Mouse (Mus musculus) C2C12 (cell line): ENCODE results near the gene Surf2. TPM values are rescaled to one million over a fixed set of nuclear protein-coding genes. Genes with fewer than 3 reads are reported as not detected.

ENCODE experiments used
- H3K27me3 ChIP-seq: one replicate; pipeline ENCODE4 v1.6.1; 2011; ENCODE audit not compliant: control insufficient read depth, insufficient read depth, insufficient read length
- H3K36me3 ChIP-seq: one replicate; pipeline ENCODE4 v1.6.1; 2011; ENCODE audit not compliant: control insufficient read depth, insufficient read depth
- H3K4me3 ChIP-seq: one replicate; pipeline ENCODE4 v1.5.1; 2011; ENCODE audit warnings: mild to moderate bottlenecking, control low read depth; ENCODE audit not compliant: poor library complexity, insufficient read depth, severe bottlenecking
- H3K79me2 ChIP-seq: one replicate; pipeline ENCODE4 v1.6.1; 2011; ENCODE audit not compliant: control insufficient read depth, insufficient read depth
- H3K79me3 ChIP-seq: one replicate; pipeline ENCODE4 v1.6.1; 2011; ENCODE audit warnings: low read depth, control low read depth
- H3ac ChIP-seq: one replicate; pipeline ENCODE3; 2011; ENCODE audit warnings: low read depth; ENCODE audit not compliant: control insufficient read depth, insufficient read length
- CEBPB ChIP-seq: IDR thresholded peaks from one replicate; pipeline ENCODE4 v1.6.1; 2011; ENCODE audit warnings: low read depth, mild to moderate bottlenecking, control low read depth, moderate library complexity
- CTCF ChIP-seq: IDR thresholded peaks from one replicate; pipeline ENCODE4 v1.5.1; 2011; ENCODE audit not compliant: control insufficient read depth, insufficient read depth, insufficient read length
- FOSL1 ChIP-seq: IDR thresholded peaks from one replicate; pipeline ENCODE4 v1.8.0; 2011; ENCODE audit warnings: mild to moderate bottlenecking, low read length; ENCODE audit not compliant: poor library complexity, insufficient read depth, severe bottlenecking
- MAX ChIP-seq: IDR thresholded peaks from one replicate; pipeline ENCODE4 v1.6.1; 2011; ENCODE audit warnings: mild to moderate bottlenecking, control low read depth
- MYOD1 ChIP-seq: IDR thresholded peaks from one replicate; pipeline ENCODE4 v1.6.1; 2011; ENCODE audit warnings: low read depth; ENCODE audit not compliant: control insufficient read depth, insufficient read length
- MYOG ChIP-seq: IDR thresholded peaks from one replicate; pipeline ENCODE4 v1.6.1; 2011; ENCODE audit not compliant: control insufficient read depth, insufficient read length; ENCODE audit errors: extremely low read depth
- USF1 ChIP-seq: IDR thresholded peaks from one replicate; pipeline ENCODE4 v1.6.1; 2011; ENCODE audit warnings: low read depth, mild to moderate bottlenecking, control low read depth, moderate library complexity
- polyA plus RNA-seq: library from polyadenylated mRNA; unstranded; fragments of >200 nt; fragmentation: generic; extraction: Trizol; gene quantifications from one replicate; pipeline ENCODE4 v1.2.1, GENCODE M21; 2012; ENCODE audit warnings: missing spikeins

Surf2 gene
- polyA plus RNA-seq, 1 experiment = 42.6 TPM

DNA sequence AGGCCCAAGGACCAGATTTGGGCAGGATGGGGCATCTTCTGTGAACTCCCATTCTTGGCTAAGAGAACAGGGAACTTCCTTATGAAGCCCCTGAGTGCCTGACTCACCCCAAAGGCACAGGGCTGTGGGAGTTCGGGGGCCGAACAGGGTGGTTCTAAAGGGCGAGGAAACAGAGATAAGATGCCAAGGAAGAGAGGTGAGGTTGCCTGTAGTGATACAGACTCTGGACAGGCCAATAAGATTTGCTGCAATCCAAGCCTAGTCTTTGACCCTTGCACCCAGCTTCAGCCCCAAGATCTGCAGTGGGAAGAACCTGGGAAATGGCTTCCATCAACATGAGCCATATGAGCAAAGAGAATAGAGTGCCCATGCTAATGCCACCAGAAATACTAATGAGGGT is 27.1 kb downstream of the Surf2 start:
- H3K79me3 ChIP-seq = no peaks in the 10 kb centered on the region
- peaks cover 21% of the 10 kb centered on the region for H3K27me3 ChIP-seq
- no peak overlapping the region for H3ac ChIP-seq
- no peaks in the 10 kb centered on the region for H3K36me3 ChIP-seq
- H3K4me3 ChIP-seq = no peak overlapping the region
- no peak for TF ChIP-seq USF1
- TF ChIP-seq CTCF = no peak
- no peak for TF ChIP-seq FOSL1
- TF ChIP-seq MYOD1 = no peak
- TF ChIP-seq MAX = no peak
- TF ChIP-seq CEBPB = no peak
- TF ChIP-seq MYOG = no peak
- no peaks in the 10 kb centered on the region for H3K79me2 ChIP-seq

DNA sequence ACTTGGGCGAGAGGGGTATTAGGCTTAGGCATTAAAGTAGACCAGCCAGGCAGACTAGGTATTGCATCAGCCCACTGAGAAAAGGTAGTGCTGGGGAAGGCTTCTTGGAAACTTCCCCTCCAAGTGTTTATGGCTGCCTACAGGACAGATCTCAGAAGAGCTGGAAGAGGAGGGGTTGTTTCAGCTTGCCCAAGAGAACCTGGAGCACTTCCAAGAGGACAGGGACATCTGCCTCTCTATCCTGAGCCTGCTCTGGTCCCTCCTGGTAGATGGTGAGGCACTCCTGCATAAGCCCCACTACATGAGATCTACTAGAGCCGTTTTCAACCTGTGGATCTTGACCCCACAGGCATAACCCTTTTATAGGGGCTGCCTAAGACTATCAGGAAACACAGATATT is 34.2 kb downstream of the Surf2 start:
- Histone ChIP-seq H3K36me3 (peaks cover 36% of the 10 kb centered on the region), H3ac (no peak overlapping the region), H3K27me3 (no peaks in the 10 kb centered on the region), H3K79me3 (no peaks in the 10 kb centered on the region), H3K79me2 (no peaks in the 10 kb centered on the region), H3K4me3 (no peak overlapping the region)
- TF ChIP-seq MYOG (no peak), MAX (no peak), CEBPB (no peak), MYOD1 (no peak), CTCF (no peak), USF1 (no peak), FOSL1 (no peak)

DNA sequence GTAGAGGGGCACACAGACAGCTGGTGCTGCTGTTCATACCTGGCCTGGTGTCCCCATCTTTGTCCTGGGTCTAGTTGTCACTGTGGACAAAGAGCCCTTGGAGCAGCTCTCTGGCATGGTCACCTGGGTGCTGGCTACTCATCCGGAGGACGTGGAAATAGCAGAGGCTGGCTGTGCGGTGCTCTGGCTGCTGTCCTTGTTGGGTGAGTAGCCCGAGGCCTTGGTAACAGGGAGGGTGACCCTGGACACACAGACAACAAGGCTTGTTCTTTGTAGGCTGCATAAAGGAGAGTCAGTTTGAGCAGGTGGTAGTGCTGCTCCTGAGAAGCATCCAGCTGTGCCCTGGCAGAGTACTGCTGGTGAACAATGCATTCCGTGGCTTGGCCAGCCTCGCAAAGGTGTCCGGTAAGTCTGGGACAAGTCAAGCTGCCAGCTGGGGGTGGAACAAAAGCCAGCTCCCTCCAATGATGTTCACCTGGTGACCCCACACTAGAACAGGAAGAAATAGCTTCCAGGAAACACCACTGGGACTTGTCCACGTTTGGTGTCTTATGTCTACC is 35.3 kb downstream of the Surf2 start:
- TF ChIP-seq MYOD1 (no peak), MYOG (no peak)
- no peaks in the 10 kb centered on the region for H3K79me3 ChIP-seq
- peaks cover 46% of the 10 kb centered on the region for H3K36me3 ChIP-seq
- H3ac ChIP-seq = no peak overlapping the region
- H3K4me3 ChIP-seq = no peak overlapping the region
- no peaks in the 10 kb centered on the region for H3K79me2 ChIP-seq
- H3K27me3 ChIP-seq = no peaks in the 10 kb centered on the region

DNA sequence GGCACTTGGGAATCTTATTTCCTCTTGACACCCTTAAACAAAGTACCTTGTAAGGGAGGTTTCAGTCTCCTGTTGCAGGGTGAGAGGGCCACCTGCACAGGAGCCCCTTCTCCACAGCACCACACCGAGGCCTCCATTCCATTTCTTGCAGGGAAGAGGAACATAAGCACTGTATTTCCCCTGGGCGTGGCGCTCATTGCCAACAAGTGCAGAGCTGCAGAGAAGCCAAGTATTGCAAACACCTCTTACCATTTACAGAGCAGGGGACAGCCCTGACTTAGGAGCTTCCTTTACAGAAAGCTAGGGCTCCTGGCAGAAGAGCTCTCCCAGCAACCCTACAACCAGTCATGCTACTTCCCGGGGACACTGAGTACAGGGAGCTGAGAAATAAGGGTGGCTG is 36.0 kb downstream of the Surf2 start:
- TF ChIP-seq MAX (no peak), CTCF (no peak), USF1 (no peak), CEBPB (no peak), MYOG (no peak), FOSL1 (no peak), MYOD1 (no peak)
- H3K4me3 ChIP-seq = no peak overlapping the region
- peaks cover 54% of the 10 kb centered on the region for H3K36me3 ChIP-seq
- no peak overlapping the region for H3ac ChIP-seq
- H3K79me2 ChIP-seq = no peaks in the 10 kb centered on the region
- H3K27me3 ChIP-seq = no peaks in the 10 kb centered on the region
- H3K79me3 ChIP-seq = no peaks in the 10 kb centered on the region

DNA sequence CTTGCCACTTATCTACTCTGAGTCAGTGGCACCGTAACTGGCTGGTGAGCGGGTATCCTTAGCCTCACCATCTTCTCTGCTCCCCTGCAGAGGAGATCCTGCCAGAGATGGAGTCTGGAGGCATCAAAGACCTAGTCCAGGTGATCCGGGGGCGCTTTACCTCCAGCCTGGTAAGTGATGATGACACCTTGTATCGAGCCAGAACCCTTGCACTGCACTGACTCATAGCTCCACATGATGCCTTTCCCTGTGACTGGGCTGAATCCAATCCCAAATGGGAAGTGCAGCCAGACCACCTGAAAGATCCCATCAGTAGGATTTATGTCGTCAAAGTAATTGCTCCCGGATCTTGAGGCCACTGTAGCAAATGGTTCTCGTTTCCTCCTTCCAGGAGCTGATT is 36.7 kb downstream of the Surf2 start:
- no peak for TF ChIP-seq MAX
- no peak for TF ChIP-seq USF1
- no peak for TF ChIP-seq MYOG
- no peak for TF ChIP-seq FOSL1
- no peak for TF ChIP-seq CTCF
- no peak for TF ChIP-seq MYOD1
- TF ChIP-seq CEBPB = no peak
- Histone ChIP-seq H3K27me3 (no peaks in the 10 kb centered on the region), H3ac (no peak overlapping the region), H3K79me3 (no peaks in the 10 kb centered on the region), H3K4me3 (no peak overlapping the region), H3K79me2 (no peaks in the 10 kb centered on the region), H3K36me3 (peaks cover 61% of the 10 kb centered on the region)

DNA sequence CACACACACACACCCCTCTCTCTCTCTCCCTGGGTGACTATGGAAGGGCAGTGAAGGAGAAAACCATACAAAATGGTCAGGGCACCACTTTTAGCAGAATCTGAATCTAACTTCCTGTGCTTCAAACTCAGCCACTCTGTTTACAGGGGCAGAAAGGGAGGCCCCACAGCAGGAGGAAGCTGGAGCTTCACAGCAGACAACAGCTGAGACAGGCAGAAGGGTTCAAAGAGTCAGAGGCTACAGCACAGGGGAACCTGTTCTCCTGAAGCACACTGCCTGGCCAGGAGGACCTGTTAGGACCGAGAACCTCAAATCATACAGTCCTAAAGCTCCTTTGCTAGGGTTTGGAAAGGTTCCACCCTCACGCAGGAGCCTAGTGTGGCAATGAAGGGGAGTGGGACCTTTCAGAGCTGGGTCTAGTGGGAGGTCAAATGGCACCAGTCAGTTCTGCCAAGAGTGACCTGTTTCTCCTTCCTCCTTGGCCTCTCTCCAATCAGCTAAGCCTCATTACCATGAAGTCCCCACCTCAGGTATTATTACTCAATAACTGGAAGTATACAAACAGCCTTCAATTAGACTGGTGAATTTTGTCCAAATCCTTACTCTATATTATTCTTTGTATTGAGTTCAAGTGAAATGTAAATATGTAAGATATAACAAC is 38.7 kb downstream of the Surf2 start:
- Histone ChIP-seq H3K79me2 (peaks cover 6% of the 10 kb centered on the region), H3K27me3 (no peaks in the 10 kb centered on the region), H3K79me3 (no peaks in the 10 kb centered on the region), H3K4me3 (no peak overlapping the region), H3K36me3 (peaks cover 77% of the 10 kb centered on the region), H3ac (no peak overlapping the region)
- TF ChIP-seq CEBPB = no peak
- no peak for TF ChIP-seq MYOG
- TF ChIP-seq MAX = no peak
- no peak for TF ChIP-seq CTCF
